Mouse (Mus musculus) cerebellum, postnatal 4 days (tissue): Measurements from ENCODE around the gene Usp13.

Experiments
- DNase-seq, 2 experiments: peaks; one replicate each; pipeline ENCODE4 v3.0.0; 2022; ENCODE audit warnings: low spot score in 2 of 2, mixed read lengths in 1 of 2

Gene Usp13

DNA sequence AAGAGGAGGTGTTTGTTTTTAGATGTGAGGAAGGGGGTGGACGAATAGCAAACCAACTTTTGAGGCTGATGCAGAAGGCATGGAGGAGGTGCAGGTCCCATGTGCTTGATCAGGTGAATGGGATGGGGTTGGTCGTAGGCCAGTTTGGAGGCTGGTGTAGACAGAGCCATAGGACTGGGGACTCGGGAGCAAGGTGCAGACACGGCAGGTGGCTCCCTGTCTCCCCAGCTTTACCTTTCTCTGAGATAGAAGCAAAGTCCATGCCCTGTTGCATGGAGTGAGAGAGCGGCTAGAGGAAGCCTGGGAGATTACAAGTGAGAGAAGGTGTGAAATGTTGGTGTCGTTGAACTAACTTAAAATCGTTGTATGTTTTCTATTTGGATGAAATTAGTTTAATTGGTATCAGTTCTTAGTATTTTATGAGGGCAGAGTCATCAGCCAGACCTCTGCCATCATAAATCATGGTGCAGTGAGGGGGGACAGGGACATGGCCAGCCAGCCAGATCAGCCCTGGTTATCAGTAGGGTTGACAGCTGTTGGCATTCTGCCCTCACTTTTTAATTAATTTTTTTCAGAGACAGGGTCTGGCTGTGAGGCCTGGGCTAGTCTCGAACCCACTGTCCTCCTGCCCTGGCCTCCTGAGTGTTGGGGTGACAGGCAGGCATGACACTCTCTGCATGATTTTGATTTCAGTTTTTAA lies 122.6 kb downstream of the Usp13 start:
- no peak for DNase-seq

DNA sequence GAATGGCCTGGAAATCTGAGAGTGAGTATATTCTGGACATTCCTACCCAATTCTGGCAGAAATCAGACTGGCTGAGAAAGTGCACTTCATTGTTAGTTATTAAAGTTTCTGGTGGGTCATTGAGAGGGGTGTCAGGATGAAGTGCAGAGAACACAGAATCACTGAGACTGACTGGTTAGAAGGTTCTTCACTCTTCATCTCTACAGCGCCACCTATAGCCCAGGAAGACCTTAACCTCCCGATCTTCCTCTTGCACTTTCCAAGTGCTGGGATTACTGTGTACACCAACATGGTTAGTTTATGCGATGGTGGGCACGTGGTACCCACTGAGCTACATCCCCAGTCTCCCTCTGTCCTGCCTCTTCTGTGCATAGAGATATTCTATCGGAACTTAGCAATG lies 130.1 kb downstream of the Usp13 start:
- no peak for DNase-seq

DNA sequence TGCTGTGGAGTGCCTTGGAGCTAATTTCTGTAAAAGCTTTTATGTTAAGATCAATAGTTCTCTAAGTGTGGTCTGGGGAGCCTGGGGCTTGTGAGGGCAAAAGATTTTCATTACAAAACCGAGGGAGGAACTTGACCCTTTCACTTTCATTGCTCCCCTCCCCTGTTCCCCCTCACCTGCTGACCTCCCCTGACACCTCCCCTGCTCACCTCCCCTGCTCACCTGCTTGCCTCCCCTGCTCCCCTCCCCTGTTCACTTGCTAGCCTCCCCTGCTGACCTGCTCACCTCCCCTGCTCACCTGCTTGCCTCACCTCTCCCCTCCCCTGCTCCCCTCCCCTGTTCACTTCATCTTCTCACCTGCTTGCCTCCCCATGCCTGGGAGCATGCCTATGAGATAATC lies 134.0 kb downstream of the Usp13 start:
- no peak for DNase-seq

DNA sequence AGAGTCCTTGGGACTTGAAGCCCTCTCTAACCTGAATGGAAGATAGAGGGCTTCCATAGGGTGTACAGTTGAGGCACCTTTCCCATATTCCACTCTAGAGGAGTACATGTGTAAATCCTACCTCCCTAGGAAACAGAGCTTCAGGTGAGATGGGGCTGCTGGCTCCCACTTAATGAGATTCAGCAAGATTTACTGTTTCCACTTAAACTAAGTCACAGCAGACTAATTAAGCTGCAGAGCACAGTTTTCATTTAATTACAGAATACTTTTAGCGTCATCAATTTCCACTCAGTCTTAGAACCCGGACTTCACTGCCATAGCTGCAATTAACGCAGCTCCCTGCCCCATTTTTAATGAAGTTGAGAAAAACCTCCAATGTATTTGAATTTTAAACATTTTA lies 144.1 kb downstream of the Usp13 start:
- DNase-seq: no peak

DNA sequence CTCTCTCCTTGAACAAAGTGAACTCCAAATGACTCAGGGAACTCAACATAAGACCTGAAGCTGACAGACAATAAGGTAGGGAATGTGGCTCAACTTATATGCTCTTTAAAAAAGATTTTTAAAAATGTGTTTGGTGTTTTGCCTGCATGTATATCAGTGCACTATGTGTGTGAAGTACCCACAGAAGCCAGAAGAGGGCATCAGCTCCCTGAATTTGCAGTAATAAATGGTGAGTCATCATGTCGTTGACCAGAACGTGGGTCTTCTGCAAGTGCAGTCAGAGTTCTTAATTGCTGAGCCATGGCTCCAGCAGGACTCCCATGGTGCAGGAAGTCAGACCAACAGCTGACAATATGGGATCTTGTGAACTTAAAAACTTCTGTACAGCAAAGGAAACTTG lies 148.2 kb downstream of the Usp13 start:
- peak; percentile 30 to 44 for DNase-seq

DNA sequence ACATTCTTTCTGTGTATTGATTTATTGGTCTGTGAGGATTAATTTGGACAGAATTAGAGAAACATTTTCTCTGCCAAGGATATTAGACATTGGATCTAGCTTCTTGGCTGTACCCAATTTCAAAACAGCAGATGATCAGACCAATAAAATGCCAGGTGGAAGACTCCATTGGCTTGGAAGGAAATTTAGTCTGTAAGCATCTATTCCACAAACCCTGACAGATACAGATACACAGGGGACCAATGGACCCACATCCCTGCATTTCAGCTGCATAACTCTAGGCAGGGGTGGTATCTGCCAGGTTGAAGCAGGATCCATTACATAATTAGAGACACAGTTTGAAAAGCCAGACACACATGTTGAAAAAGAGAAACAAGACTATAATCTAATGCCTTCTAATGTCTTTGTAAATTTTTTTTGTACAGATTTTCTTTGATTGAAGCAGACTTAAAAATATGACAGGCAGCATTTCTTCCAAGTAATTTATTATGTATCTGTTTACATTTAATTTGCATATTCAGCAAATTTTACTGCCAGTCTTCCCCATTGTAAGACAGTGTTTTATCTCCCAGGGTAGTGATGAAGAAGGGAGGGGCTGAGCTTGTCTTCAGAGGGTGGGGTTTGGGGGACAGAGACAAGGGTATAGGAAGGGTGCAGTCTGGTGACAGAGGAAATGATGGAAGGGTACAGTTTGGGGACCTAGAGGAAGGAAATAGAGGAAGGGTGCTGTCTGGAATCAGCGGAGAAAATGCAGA lies 151.5 kb downstream of the Usp13 start:
- DNase-seq: no peak

DNA sequence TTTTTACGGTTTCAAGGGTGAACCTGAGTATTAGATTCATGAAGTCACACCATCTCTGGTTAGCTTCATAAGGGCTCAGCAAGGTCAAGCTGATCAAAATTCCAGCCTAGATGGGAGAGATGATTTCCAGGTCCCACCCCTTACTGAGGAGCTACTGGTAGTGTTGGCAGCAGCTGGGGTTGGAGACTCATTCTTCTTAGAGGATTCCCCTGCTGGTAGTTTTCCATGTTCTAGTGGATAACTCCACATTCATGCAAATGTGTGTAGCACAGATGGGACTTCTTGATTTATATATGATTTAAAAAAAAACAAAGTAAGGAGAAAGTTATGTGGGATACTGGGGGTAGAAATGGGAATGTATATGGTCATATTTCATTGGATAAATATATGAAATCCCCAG lies 152.9 kb downstream of the Usp13 start:
- DNase-seq: no peak

DNA sequence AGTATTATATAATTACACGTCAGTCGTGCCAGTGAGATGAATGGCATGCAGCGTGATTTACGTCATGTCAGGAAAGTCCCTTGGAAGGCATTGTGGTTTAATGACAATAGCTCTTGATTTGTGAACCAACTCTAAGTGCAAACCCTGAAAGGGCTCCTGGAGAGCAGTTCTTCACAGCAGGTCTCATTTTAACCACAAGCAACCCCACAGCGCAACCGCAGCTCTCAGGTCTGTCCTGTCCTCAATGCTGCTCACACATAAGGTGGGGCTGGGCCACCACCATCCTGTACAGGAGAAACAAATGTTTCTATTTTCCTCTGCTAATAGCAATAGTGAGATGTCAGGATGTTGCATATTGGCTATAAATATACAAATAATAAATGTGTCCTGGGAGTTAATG lies 161.9 kb downstream of the Usp13 start:
- DNase-seq: no peak

DNA sequence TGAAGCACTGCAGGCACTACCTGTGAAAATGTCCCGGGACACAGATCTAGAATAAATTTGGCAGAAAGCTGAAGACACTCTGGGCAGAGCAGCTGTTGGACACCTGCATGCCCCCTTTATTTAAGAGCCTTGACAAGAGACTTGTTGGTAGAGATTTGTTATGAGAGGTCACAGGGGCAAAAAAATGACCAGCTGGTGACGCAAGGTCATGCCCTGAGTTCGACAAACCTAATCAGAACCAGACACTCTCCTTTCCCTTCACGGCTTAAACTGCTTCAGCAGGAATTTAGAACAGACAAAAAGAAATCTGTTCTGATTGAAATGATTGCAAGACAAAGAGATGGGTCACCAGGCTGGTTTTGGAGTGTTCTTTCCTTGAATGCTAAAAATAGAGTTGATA lies 162.6 kb downstream of the Usp13 start:
- DNase-seq: no peak

DNA sequence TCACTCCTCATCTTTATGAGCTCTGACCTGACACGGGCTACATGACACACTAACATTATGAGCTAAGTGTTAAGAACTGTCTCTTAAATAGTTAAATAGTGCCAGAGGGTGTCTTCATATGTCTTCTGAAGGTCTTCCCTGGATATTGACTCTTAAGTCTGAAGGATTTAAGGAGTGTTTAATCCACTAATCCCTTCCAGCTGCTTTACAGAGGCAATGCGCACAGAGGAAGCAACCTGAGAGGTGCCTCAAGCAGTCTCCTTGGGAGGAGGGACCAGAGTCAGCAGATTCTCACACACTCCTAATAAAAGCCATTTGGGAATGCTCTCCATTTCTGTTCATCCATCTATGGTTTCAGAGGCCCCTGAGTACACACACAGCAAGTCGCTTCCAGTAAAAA lies 167.8 kb downstream of the Usp13 start:
- DNase-seq: no peak
